Mouse (Mus musculus): ENCODE results near the gene Tsc22d2.

DNA sequence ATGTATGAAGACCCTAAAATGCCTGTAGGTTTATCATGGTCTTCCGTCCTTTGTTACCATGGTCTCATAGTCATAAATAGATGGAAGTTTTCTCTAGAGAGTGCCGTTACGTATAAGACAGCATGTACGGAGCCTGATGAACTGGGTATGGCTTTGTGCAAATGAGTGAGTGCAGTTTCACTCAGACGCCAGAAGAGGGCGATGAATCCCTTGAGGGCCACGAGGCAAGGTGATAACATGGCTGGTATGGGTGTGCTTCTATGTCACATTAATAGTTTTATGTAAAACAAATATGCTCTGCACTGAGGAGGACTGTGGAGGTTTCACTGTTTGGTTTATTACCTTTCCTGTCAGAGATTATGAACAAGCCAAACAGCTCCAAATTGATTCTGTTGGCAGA is 71.4 kb downstream of the Tsc22d2 start:
- TF ChIP-seq GATA1 (IDR thresholded peaks at IDR 0.05; ENCODE audit: borderline replicate concordance, low read length): no peak
- peak; percentile 70 for TF ChIP-seq CTCF (IDR thresholded peaks at IDR 0.05; ENCODE audit: low read depth, low read length)

Data from G1E (cell line).